Mouse (Mus musculus) heart, adult 11 months (tissue): ENCODE results near the gene Was.
"Not testable (repeated sequence)": the region's sequence is repeated elsewhere in the genome, so short reads cannot be mapped to it uniquely, and the experiment has no call there.

Experiments
- DNase-seq: peaks from one replicate; pipeline ENCODE4 v3.0.0; 2022

The Was gene

DNA sequence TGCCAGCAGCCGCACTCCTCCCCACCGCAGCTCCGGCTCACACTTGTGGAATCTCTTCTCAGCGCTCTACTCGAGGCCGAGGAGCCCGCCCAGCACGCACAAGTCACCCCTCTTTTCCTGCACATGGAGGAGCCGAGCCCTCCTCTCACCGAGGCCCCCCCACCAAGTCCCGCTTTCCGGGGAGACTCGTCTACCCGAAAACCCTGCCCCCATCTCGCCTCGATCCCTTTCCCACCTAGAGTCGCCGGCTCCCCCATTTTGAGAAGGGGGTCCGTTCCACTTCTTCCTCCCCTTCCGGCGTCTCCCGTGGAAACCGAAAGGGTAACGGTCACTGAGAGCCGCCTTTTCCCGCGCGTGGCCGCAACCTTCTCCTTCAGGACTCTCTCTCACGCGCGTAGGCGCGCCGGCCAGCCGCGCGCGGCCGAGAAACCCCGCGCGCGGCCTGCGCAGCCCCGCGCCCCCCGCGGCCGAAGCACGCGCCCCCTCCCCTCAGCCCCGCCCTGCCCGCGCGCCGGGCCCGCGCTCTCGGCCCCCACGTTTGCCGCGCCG lies 16.3 kb downstream of the Was start:
- DNase-seq, result no peak

DNA sequence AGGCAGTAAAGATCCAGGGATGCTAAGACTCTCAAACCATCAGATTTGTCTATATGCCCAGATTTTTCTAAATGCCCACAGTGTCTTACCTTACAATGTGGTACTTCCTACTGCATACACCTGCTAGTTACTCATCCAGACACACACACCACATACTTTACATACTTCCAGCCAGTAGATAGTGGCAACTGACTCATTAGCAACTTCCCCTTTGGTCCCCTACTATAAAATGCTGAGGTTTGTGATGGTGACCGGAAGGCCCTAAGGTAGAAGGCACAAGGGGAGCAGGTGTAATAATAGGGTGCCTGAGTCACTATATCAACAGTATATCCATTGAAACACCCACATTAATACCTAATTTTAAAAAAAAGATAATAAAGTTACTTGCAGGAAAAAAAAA lies 21.1 kb downstream of the Was start:
- DNase-seq, result no peak

DNA sequence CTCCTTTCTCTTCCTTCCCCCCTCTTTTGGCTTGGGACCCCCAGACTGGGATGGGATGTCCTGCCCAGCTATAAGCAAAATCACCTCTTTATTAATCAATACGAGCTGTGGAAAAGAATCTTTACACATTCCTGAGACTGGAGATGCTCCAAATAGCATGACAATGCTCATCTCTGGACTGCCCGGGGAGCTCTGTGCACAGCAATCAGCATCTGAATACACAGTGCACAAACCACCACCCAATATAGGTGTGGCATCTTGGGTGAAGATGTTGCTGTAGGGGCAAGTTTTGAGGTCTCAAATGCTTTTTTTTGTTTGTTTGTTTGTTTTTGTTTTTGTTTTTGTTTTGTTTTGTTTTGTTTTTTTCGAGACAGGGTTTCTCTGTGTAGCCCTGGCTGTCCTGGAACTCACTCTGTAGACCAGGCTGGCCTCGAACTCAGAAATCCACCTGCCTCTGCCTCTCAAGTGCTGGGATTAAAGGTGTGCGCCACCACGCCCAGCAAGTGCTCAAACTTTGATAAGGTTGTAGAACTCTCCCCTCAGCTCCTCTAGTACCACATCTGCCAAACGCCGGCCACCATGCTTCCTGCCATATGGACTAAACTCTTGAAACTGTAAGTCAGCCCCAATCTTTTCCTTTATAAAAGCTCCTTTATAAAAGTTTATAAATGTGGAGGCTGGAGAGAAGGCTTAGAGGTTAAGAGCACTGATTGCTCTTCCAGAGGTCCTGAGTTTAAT lies 39.1 kb downstream of the Was start:
- not testable (repeated sequence) for DNase-seq

DNA sequence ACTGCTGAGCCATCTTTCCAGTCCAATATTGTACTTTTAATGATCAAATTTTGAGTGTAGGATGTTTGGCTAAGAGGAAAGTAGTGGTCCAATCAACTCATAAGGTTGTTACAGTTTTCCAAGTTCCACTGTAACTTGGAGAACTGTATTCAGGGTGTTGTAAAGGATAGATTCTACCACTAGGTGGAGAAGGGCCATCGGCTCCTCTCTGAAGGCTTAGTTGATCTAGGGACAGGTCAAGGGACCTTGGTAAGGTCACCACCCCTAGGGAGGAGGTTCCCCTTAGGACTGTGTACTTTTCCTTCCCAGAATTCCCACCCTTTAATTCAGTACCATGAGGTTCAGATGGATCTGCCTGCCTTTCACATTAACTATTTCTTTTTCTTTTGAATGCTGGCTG lies 57.3 kb downstream of the Was start:
- no peak for DNase-seq
